Mouse (Mus musculus) spleen, embryonic (tissue): Measurements from ENCODE around the gene Cbx4.

ENCODE experiments used
- CTCF ChIA-PET: fragments of 350-600 bp; sonication (Branson Sonifier 250); formaldehyde crosslinking; loops from one replicate; lab custom pipeline; 2022; lab: Charles Lee

The Cbx4 gene

DNA sequence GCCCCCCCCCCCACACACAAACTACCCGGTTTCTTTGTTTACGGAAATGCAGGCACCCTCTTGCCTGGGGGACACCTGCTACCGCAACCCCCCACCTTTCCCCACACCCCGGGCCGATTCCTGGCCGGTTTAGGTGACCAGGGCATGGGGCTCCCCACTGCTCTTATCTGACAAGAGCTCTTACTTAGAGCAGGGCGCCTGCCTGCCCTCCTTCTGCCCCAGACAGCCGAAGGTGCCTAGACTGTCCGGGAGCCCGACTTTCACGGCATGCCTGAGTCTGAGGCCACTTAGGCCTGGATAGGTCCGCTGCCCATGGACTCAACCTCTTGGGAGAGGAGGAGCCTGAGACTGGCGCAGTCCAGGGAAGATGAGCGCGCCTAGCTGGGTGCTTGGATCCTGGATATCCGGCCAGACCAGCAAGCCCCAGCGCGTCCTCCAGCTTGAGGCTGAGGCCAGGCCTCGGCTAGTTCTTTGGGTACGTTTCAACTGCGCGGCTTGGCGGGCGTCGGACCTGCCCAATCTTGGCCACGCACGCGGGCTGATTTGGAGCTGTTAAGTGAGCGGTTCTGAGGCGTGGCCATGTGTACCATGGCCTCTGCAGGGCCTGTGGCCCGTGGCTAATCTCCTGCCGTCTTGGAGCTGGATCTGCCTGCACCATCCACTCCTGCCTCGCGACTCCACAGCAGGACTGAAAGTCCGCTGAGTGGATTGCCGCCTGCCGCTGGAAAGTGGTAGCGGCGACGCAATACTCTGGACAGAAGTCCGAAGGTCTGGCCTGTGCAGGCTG is 41.3 kb downstream of the Cbx4 start:
- CTCF ChIA-PET = interaction anchor here (0.7 to 1.2 kb wide), 5 partner anchors 10 to 60 kb away, joined by 3 to 10 read pairs (median 7); no protein-coding TSS in a partner anchor

DNA sequence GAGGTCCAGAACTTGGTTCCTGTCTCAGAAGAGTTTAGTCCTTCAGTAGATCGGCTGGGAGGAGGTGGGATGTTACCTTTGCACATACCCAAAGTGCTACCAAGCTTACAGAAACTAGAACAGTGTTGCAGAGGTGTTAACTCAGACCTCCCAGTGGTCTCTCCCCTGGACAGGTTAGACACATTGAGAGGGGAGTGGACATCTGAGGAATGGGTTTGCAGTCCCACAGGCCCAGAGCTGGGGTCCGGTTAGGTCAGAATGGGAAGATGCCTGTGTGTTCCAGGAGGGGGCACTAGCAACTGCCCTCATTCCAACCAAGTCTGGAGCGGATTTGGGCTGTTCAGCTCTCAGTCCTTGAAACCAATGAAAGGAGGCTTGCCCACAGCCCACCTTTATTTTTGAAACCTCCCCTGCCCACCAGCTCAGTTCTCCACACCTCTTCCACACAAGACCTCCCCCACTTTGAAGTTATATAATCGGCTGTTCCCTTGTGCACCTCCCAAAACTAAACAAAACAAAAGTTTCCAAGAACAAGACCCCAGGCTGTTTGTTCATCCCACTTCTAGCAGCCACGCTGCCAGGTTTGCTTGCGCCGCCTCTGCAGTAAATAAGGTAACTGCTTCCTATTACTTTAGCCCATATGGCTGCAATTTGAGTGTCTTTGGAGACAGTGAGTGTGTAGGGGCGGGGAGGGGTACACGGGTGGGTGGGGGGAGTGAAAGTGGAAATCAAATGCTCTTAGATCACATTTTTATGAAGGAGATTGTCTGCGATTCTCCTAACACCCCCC is 42.1 kb downstream of the Cbx4 start:
- CTCF ChIA-PET = interaction anchor here (0.6 to 3.5 kb wide), 11 partner anchors 8 to 1309 kb away, joined by 3 to 32 read pairs (median 4); partner anchors contain the start of gene Cbx2

DNA sequence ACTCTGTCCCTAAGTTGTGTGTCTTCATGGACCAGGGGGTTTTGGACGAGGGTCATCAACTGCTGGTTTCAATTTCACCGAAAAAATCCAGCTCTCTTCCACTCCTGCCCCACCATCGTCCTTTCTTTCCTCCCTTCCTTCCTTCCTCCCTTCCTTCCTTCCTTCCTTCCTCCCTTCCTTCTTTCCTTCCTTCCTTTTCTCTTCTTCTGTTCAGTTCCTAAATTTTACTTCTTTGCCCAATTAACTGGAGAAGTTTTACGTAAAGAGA is 42.8 kb downstream of the Cbx4 start:
- CTCF ChIA-PET = interaction anchor here (0.9 to 3.5 kb wide), 5 partner anchors 9 to 148 kb away, joined by 3 to 32 read pairs (median 4); no protein-coding TSS in a partner anchor

DNA sequence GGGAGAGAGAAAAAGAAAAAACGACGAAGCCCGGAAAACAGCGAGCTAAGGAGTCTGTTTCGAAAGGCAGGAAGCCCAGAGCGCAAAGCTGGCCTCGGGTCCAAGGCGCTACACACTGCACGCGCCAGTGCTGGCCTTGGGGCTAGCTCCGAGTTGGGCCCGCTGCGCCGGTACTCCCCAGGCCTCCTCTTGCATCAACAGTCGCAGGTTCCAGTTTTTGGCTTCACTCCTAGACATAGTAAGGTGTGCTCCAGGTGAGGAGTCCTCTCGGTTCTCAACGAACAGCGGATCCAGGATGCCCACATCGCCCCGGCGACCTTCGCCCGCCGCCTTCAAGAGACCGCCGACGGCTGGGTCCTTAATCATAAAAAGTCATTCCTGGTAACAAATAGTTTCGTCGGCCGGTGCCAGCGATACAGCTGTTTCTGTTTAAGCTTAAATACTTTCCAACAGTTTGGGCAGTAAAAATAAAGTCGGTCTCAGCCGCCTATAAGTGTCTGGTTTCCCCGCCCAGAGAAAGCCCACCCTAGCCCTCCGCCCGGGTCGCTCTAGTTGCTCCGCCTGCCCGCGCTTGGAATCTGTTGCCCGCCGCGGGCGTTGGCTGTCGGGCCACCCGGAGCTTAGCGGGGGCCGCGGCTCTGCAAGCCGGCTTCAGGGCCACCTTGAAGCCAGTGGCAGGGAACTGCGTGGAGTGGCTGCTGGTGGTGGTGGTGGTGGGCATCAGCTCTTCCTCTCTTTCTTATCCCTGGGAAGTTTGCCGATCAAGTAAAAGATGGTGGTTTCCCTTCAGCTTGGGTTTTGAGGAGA is 43.4 kb downstream of the Cbx4 start:
- CTCF ChIA-PET = interaction anchor here (0.9 to 3.5 kb wide), 5 partner anchors 9 to 148 kb away, joined by 3 to 32 read pairs (median 4); no protein-coding TSS in a partner anchor

DNA sequence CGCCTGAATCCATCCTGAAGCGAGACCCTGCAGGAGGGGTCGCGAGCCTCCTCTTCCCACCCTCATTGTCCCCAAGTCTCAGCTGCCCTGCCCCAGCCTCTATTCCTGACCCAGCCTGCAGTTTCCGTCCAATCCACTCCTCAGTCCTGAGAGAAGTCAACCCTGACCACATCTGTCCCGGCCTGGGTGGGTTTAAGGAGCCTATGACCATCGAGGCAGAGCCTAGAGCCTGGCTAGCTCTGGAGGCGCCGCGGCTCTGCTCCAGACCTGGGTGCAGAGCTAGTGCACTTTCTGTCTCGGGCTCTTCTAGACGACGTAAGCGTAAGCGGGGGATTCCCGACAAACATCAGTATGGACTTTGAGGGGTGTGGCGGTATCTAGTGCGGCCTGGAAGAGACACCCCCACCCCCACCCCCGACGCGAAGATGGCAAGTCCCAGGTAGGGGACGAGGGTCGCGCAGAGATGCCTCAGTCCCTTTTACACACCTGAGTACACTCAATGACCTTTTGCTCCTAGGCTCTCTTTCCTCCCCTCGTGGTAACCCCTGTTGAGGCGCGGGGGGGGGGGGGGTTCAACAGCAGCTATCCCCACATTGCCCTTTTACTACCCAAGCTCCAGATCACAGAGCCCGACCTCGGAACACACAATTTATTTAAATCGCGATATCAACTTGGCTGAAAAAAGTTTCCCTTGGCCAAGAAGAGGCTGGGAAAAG is 44.1 kb downstream of the Cbx4 start:
- CTCF ChIA-PET = interaction anchor here (0.5 to 3.5 kb wide), 3 partner anchors 10 to 25 kb away, joined by 3 to 32 read pairs (median 5); no protein-coding TSS in a partner anchor

DNA sequence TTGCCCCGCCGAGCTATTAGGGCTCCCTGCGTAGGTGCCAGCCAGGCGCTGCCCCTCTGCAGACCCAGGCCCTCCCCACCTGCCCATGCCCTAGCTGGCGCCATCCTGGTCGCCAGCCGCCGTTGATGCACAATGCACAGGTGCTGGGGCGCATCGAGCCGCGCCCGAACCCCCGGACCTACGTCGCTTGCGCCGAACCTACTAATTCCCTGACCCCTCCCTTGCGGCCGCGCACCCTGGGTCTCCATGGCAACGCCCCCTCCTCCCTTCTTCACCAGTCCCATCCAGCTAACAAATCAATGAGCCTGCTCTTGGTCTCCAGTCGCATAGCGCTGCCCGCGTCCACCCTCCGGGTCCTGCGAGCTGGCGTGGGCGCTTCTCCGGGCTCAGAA is 44.7 kb downstream of the Cbx4 start:
- CTCF ChIA-PET = interaction anchor here (0.6 to 3.5 kb wide), 2 partner anchors 11 to 19 kb away, joined by 3 to 32 read pairs; no protein-coding TSS in a partner anchor

DNA sequence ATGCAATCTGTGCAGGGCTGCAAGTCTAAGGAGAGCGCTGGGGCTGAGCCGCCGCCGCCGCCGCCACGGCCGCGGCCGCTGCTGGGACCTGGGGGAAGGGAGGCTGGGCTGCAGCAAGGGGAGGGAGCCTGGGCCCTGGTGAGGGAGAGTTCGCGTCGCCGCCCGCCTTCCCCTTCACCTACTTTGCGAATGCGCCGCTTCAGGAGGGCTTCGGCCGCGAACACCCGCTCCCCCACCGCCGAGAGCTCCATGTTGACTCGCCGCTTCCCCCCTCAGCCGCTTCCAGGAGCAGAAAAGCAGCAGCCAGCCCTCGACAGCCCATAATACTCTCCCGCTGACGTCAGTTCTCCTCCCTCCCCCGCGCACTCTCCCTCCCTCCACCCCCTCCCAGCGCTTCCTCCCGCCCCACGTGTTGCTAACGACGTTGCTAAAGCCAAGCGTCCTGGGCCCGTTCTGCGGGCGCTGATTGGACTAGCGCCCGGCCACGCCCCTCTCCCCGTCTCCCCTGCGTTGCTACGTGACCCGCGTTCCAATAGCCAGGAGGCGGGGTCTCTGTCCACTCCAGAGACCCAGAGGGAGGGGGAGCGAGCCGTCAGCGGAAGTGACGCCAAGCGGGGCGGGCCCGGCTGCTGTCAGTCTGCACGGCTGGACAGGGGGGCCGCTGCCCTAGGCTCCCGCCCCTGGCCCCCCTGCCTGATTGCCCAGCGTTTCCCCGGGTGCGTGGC is 45.3 kb downstream of the Cbx4 start, which contains the start of gene Cbx8:
Gene Cbx8 (minus strand): TSS at position 370 of the 725 bp plus-strand sequence.
- CTCF ChIA-PET = interaction anchor here (0.5 to 3.5 kb wide), 2 partner anchors 11 to 68 kb away, joined by 7 to 32 read pairs; no protein-coding TSS in a partner anchor

DNA sequence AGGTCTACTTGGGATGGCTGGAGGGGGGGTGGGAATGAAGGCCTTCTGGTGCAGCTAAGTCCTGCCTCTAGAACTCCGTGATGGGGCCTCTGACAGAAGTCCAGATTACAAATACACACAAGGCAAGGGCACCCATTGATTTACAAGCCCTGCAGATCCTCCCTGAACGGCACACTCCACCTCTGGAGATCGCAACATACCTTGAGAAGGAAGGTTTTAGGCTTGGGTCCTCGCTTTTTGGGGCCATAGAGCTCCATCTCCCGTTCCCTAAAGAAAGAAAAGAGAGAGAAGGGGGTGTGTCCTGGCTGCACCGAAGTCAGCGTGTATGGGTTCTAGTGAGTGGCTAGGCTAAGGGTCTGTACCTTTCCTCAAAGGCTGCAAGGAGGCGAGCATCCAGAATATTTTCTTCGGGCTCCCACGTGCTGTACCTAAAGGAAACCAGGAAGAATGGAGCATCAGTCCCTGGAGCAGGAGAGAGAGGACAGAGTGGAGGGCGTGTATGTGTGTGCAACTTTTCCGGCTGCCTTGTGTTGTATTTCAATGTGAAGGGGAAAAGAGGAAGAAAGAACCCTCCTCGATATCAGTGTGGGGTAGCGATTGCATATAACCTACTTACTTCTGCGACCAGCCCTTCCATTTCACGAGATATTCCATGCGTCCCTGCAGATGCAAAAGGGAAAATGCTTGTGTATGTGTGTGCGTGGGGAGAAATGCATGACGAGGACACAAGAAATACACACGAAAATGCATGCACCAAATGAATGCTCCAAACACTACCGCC is 46.1 kb downstream of the Cbx4 start:
- CTCF ChIA-PET = interaction anchor here (0.5 kb wide), 1 partner anchor 69 kb away, joined by 7 read pairs; no protein-coding TSS in a partner anchor

DNA sequence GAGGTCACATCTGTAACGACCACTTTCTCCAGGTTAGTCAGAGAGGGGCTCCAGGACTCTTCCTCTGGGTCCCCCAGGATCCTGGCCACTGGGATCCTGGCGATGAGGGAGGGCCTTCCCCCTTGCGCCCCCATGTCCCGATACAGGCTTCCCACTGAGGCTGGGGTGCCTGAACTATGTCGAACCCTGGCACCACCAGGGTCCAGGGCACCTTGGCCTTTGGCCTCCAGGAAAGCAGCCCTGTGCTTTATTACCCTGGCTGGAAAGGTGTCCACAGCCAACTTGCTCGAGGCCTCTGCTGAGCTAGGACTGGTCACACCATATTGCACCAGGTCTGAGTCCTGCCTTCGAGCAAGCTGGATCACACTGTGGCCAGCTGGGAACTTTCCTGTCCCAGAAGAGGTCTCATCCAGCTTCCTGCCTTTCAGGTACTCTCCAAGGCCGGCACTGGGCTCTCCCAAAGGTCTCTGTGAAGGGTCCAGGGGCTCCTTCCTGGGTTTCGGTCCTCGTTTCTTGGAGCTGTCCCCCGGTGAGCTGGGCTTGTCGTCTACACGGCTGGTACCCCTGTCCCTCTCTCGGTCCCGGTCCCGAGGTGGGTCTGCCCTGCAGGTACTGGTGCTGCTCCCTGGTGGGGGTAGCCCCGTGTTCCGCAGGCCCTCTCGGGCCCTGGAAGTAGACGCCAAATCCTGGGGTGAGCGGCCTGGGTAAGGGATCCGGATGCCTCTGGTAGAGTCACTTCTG is 47.1 kb downstream of the Cbx4 start:
- CTCF ChIA-PET = interaction anchor here (0.6 to 0.7 kb wide), 2 partner anchors 89 to 310 kb away, joined by 3 read pairs; no protein-coding TSS in a partner anchor

DNA sequence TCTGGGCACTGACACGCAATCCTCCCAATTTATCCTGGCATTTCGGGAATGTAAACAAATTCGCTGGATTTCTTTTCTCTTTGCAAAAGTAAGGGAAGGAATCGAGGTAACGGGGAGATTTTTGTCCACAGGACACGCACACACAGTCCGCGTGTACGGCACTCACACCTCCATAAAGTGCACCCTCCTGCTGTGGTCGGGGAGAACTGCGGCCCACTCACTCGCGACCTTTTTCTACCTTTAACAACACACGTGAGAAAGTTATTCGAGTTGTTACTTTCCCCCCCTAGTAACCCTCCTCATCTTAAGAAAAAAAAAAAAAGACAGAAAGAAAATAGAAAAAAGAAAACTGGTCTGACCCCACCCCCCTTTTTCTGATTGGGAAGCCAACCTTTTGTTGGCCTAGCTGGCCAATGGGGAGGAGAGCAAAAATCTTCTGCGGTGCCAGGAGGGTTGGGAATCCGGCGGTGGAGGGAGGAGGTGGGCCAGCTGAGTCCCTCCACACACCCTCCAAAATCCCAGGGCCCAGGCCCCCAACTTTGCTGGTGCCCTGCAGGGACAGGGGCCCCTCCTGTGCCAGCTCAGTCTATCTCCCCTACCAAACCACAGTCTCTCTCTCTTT is 48.1 kb downstream of the Cbx4 start:
- CTCF ChIA-PET = interaction anchor here (0.7 kb wide), 1 partner anchor 528 kb away, joined by 11 read pairs; no protein-coding TSS in a partner anchor

DNA sequence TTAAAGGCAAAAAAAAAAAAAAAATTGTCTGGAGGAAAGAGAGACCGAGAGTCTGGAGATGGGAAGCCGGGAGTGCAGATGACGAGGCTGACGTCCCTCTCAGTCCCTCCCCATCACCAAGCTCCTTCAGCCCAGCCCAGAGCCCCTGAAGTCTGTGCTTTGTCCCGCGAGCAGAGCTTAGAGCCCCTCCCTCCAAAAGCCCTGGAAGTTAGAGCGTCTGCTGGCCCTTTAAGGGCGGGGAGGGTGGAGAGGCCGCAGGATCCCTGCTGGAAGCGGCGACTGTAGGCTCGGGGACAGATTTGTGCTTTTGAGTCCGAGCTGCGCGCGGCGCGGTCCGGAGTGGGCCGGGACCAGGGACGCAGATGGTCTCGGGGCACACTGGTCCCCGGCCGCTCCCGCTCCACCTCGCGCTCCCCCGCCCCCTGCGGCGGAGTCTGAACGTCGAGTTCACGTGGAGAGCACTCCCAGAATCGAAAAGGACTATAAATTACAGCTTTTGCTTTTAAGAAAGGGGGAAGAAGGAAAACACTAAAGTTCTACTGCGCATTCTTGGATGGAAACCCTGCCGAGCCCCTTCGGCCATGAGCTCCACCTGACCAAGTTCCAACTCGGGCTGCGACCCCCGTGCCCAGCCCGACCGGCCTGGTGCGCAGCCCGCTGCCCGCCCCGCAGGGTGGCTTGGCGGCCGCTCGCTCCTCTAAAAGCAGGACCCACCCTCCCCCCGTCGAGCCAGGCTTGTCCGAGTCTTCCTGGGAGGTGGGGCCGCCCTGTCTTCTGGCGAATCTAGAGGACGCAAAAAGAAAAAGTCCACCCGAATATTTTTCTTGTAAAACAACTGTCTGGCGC is 48.9 kb downstream of the Cbx4 start:
- CTCF ChIA-PET = interaction anchor here (0.7 kb wide), 1 partner anchor 41 kb away, joined by 3 read pairs; no protein-coding TSS in a partner anchor

DNA sequence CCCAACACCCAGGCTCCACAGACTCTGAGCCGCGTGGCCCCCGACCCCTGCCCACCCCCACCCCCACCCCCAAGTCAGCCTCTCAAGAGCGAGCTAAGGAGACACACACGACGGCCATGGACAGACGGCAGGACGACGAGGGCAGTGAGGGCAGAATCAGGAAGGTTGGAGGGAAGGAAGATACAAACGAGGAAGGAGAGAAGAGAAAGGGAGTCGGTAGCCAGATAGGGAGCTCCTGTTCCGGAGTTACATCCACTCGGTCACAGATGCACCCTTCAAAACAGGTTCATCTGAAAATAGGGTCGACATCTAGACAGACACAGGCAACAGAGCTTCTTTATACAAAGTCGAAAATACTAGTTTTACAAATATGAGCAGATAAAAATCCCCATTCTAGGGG is 49.6 kb downstream of the Cbx4 start:
- CTCF ChIA-PET = interaction anchor here (0.5 kb wide), 1 partner anchor 24 kb away, joined by 4 read pairs; no protein-coding TSS in a partner anchor

DNA sequence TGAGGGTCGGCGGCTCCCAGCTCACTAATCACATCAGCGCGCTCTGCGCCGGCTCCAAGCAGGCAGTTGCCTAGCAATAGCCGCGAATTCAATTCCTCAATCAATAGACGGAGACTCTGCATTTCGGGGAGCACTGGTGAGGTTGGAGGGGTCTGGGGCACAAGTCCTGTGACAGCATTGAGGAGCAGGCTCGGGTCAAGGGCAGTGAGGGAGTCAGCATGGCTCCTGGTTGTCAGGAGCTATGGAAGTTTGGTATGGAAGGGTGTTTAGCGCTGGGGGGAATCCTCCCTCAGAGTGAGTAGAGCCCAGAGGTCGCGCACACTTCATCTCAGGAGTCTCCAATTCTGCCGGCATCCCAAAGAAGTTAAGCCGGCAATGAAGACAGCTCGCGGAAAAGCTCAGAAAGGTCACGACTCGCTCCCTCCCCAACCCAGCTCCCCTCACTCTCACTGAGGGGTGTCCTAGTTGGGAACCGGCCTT is 50.3 kb downstream of the Cbx4 start:
- CTCF ChIA-PET = interaction anchor here (1.3 kb wide), 2 partner anchors 20 to 155 kb away, joined by 3 to 16 read pairs; no protein-coding TSS in a partner anchor

DNA sequence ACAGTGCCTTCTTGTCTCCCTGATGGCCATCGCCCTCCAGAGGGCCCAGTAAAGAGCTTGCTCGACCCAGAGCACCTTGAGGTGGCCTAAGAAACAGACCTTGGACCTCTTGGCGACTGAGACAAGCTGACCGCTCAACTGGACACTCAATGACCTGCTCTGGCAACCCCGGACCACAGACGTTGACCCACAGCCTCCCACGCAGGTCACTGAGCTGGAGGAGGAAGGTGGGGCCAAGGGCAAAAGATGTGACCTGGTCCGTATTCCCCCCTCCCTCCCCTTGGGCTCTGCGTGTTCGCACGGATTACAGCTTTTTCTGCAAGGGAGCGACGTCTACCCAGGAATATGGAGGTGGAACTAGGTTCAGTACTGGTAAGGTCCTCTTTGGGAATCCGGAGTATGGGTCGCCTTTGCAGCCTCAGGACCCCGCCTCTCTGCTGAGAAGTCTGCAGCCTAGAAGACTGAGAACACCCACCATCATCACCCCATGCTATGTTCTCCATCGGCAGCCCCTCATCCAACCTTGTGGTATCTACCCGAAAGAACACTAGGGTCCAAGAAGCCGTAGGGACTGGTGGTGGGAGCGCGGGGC is 50.8 kb downstream of the Cbx4 start:
- CTCF ChIA-PET = interaction anchor here (1.3 kb wide), 2 partner anchors 20 to 155 kb away, joined by 3 to 16 read pairs; no protein-coding TSS in a partner anchor

DNA sequence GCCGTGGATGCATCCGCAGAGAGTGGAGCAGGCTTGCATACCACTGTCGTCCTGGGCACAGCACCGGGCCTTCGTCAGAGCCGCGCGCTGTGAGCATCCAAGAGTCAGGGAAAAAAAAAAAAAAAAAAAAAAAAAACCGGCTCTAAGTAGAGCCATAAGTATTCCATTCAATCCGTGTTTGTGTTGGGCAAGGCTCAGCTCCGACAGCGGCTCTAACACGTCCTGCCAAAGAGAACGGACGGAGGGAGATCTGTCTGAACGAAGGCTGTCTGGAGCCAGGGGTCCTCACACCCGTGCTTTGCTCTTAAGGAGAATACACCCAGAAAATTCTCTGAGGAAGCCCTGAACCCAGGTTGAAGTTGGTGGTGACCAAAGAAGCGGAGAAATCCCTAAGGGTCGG is 51.4 kb downstream of the Cbx4 start:
- CTCF ChIA-PET = interaction anchor here (1.3 kb wide), 2 partner anchors 21 to 156 kb away, joined by 3 to 16 read pairs; no protein-coding TSS in a partner anchor
